Mouse (Mus musculus) brain, embryonic 14.5 days (tissue): ENCODE results near the gene Plxna4.

ENCODE experiments used
- CTCF ChIP-seq: fragments of 200-500 bp; IDR thresholded peaks from 2 replicates; pipeline ENCODE4 v1.5.1; 2012; ENCODE audit warnings: inconsistent platforms, mild to moderate bottlenecking, moderate library complexity, borderline replicate concordance; ENCODE audit not compliant: insufficient read depth, insufficient read length; ENCODE audit errors: extremely low read depth
- POLR2A ChIP-seq: fragments of 200-500 bp; IDR thresholded peaks from 2 replicates; pipeline ENCODE4 v1.6.1; 2012; ENCODE audit warnings: mild to moderate bottlenecking, inconsistent platforms, borderline replicate concordance; ENCODE audit not compliant: poor library complexity, insufficient read depth, insufficient read length, severe bottlenecking; ENCODE audit errors: extremely low read depth

GRCm38 (mm10) chr6:32443679-32444078, 144.3 kb downstream of the Plxna4 start:
- TF ChIP-seq CTCF, result no peak
- TF ChIP-seq POLR2A, result no peak
